Mouse (Mus musculus) R1 (cell line): ENCODE measurements around the gene Aurkaip1.
A peak's percentile ranks its signal among the peaks of the same experiment; 100 is the strongest.

Source experiments
- DNase-seq: peaks from one replicate; pipeline ENCODE4 v3.0.0-alpha.2; 2018; ENCODE audit warnings: low read depth, low spot score

The Aurkaip1 gene

GRCm38 (mm10) chr4:155829866-155830265 lies 1.2 kb upstream of the Aurkaip1 start:
- DNase-seq: no peak

- DNase-seq: no peak
Measured at GRCm38 (mm10) chr4:155830596-155830995, 476 bp upstream of the Aurkaip1 start.

GRCm38 (mm10) chr4:155831831-155832230 lies 759 bp downstream of the Aurkaip1 start:
- no peak for DNase-seq

- DNase-seq: no peak
Measured at GRCm38 (mm10) chr4:155832321-155832720, 1.2 kb downstream of the Aurkaip1 start.

GRCm38 (mm10) chr4:155833234-155833633 lies 2.2 kb downstream of the Aurkaip1 start:
- no peak for DNase-seq

GRCm38 (mm10) chr4:155833836-155834235 lies 2.8 kb downstream of the Aurkaip1 start:
- peak; percentile 92 for DNase-seq

GRCm38 (mm10) chr4:155837404-155838010 lies 6.4 kb downstream of the Aurkaip1 start:
- DNase-seq: no peak

GRCm38 (mm10) chr4:155838187-155839153 lies 7.4 kb downstream of the Aurkaip1 start:
- DNase-seq: no peak

GRCm38 (mm10) chr4:155839483-155839910 lies 8.4 kb downstream of the Aurkaip1 start, which contains the start of gene Mxra8:
TSS of gene Mxra8 (plus strand) at chr4:155839680.
- peak; percentile 86 for DNase-seq

- DNase-seq: no peak
Measured at GRCm38 (mm10) chr4:155840076-155841002, 9.3 kb downstream of the Aurkaip1 start.

GRCm38 (mm10) chr4:155841003-155841454 lies 10.0 kb downstream of the Aurkaip1 start:
- DNase-seq: peak; percentile 98

GRCm38 (mm10) chr4:155841651-155842270 lies 10.7 kb downstream of the Aurkaip1 start:
- DNase-seq: no peak

- DNase-seq: no peak
Measured at GRCm38 (mm10) chr4:155843231-155843630, 12.2 kb downstream of the Aurkaip1 start.

GRCm38 (mm10) chr4:155846871-155847578 lies 16.0 kb downstream of the Aurkaip1 start, which contains the start of gene Dvl1:
TSS of gene Dvl1 (plus strand) at chr4:155847402.
- peak; percentile 82 for DNase-seq

- peak; percentile 45 for DNase-seq
Measured at GRCm38 (mm10) chr4:155847591-155848352, 16.7 kb downstream of the Aurkaip1 start.

- DNase-seq: no peak
Measured at GRCm38 (mm10) chr4:155848434-155849095, 17.5 kb downstream of the Aurkaip1 start.

GRCm38 (mm10) chr4:155849391-155849790 lies 18.3 kb downstream of the Aurkaip1 start:
- DNase-seq: no peak

- DNase-seq: no peak
Measured at GRCm38 (mm10) chr4:155849792-155850451, 18.9 kb downstream of the Aurkaip1 start.
